Mouse (Mus musculus): ENCODE measurements around the gene Arl8b. TPM values are rescaled to one million over a fixed set of nuclear protein-coding genes. Genes with fewer than 3 reads are reported as not detected.

Arl8b gene
- polyA plus RNA-seq (2015; fragmentation: Nextera tagmentation; extraction: Ambion mirVana) = 82.3 and 83.5 TPM in 2 replicates

GRCm38 (mm10) chr6:108782526-108783183 lies at the start of gene Arl8b:
Gene Arl8b (plus strand): TSS chr6:108783099.
- no peaks in the 10 kb centered on the region for H3K36me3 ChIP-seq
- H3K27ac ChIP-seq = peak within 1 kb of the TSS; percentile 81
- H3K4me3 ChIP-seq (replicated peaks) = peak within 1 kb of the TSS; percentile 100
- H3K27me3 ChIP-seq = no peaks in the 10 kb centered on the region
- H3K9ac ChIP-seq (replicated peaks) = peak within 1 kb of the TSS; percentile 93
- no peaks in the 10 kb centered on the region for H3K9me3 ChIP-seq
- ATAC-seq = peak; percentile 96
- peak within 1 kb of the TSS; percentile 86 for H3K4me2 ChIP-seq (replicated peaks)
- peaks cover 23% of the 10 kb centered on the region for H3K4me1 ChIP-seq (replicated peaks)
- 10% methylated on average over 36 of the region's 36 CpGs for WGBS

GRCm38 (mm10) chr6:108735910-108736750 lies 46.8 kb upstream of the Arl8b start:
- H3K36me3 ChIP-seq = no peaks in the 10 kb centered on the region
- 54% methylated on average over 9 of the region's 9 CpGs for WGBS
- H3K9ac ChIP-seq (replicated peaks) = no peak overlapping the region
- no peak overlapping the region for H3K4me3 ChIP-seq (replicated peaks)
- H3K4me1 ChIP-seq (replicated peaks) = no peaks in the 10 kb centered on the region
- peak; percentile 81 for ATAC-seq
- H3K4me2 ChIP-seq (replicated peaks) = no peak overlapping the region
- H3K27me3 ChIP-seq = no peaks in the 10 kb centered on the region
- H3K9me3 ChIP-seq = no peaks in the 10 kb centered on the region
- H3K27ac ChIP-seq = no peak overlapping the region

DNA sequence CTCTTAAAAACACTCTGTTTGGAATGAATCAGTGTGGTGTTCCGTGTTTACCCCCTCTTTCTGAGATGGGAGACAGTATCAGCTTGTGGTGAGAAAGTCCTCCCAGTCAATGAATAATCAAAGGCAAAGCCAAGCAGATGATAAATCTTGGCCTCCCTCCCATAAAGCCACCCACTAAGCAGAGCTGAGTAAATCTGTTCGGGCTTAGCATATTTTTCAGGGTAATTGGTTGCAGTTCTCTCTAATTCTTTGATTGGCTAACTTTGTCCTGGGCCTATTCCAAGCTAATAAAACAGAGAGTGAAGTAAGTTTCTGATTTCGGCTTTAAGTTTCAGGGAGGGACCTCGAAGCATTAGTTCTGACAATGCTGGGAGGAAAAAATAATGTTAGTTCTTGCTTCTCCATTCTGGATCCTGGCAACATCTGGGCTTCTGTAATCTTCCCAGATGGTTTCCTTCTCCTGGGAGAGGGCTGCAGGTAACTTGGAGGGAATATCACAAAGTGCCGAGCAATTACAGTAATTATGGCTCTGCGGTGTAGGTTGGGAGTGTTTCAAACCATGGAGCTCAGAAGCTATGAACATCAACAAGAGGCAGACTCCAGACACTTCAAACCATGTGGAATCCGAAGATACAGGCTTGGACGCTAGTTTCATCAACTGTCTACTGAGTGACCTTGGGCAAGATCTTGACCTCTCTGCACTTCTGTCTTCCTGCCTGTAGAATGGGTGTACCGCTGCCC lies 44.3 kb upstream of the Arl8b start:
- Histone ChIP-seq H3K9ac (replicated peaks) (no peak overlapping the region), H3K4me1 (replicated peaks) (no peaks in the 10 kb centered on the region), H3K27me3 (no peaks in the 10 kb centered on the region), H3K4me2 (replicated peaks) (no peak overlapping the region), H3K36me3 (no peaks in the 10 kb centered on the region), H3K27ac (no peak overlapping the region), H3K4me3 (replicated peaks) (no peak overlapping the region), H3K9me3 (no peaks in the 10 kb centered on the region)
- no peak for ATAC-seq
- WGBS = 81% methylated on average over 9 of the region's 9 CpGs

DNA sequence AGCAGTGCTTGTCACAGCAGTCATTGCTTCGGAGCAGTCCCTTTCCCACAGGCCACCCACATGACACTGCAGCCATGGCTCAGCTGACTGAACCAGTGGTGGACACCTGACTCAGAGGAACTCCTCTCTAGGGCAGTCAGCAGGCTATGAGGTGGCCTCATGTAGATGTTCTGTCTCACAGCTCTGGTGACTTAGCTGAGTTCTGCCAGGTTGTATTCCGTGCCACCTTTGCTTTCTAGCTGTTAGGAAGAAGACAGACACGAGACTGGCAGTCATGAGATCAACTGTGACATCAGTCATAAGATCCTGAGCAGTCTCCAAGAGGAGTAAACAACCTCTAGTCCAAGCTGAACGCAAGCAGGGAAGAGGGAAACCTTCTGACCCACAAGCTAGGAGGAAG lies 42.3 kb upstream of the Arl8b start:
- H3K27me3 ChIP-seq = no peaks in the 10 kb centered on the region
- H3K4me3 ChIP-seq (replicated peaks) = no peak overlapping the region
- H3K4me1 ChIP-seq (replicated peaks) = no peaks in the 10 kb centered on the region
- H3K9me3 ChIP-seq = no peaks in the 10 kb centered on the region
- H3K36me3 ChIP-seq = no peaks in the 10 kb centered on the region
- no peak overlapping the region for H3K4me2 ChIP-seq (replicated peaks)
- H3K27ac ChIP-seq = no peak overlapping the region
- ATAC-seq = no peak
- H3K9ac ChIP-seq (replicated peaks) = no peak overlapping the region
- WGBS = 81% methylated on average over 4 of the region's 4 CpGs

DNA sequence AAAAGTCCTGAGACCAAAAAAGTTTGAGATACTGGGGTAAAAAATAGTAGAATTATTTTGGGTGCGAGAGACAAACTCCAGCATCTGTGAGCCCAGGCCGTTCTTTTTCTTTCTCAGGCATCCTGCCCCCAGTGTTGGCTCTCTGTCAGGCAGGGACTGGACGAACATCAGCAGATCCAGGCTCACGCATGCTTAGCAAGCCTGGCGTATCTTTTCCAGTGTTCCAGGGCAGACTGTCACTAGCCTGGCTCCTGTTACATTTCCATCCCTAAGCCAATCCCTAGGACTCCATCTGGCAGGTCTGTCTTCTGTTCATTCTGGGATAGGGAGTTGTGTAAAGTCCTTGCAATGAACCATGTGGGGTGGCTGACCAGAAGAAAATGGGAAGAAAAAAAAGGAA lies 39.2 kb upstream of the Arl8b start:
- no peaks in the 10 kb centered on the region for H3K27me3 ChIP-seq
- no peak for ATAC-seq
- no peaks in the 10 kb centered on the region for H3K36me3 ChIP-seq
- no peak overlapping the region for H3K4me2 ChIP-seq (replicated peaks)
- H3K27ac ChIP-seq = no peak overlapping the region
- H3K4me3 ChIP-seq (replicated peaks) = no peak overlapping the region
- WGBS = 90% methylated on average over 5 of the region's 5 CpGs
- H3K4me1 ChIP-seq (replicated peaks) = no peaks in the 10 kb centered on the region
- no peak overlapping the region for H3K9ac ChIP-seq (replicated peaks)
- no peaks in the 10 kb centered on the region for H3K9me3 ChIP-seq

- 96% methylated on average over 7 of the region's 7 CpGs for WGBS
- no peaks in the 10 kb centered on the region for H3K9me3 ChIP-seq
- H3K4me2 ChIP-seq (replicated peaks) = no peak overlapping the region
- no peak overlapping the region for H3K9ac ChIP-seq (replicated peaks)
- no peak overlapping the region for H3K4me3 ChIP-seq (replicated peaks)
- no peaks in the 10 kb centered on the region for H3K4me1 ChIP-seq (replicated peaks)
- no peak for ATAC-seq
- no peaks in the 10 kb centered on the region for H3K27me3 ChIP-seq
- H3K36me3 ChIP-seq = no peaks in the 10 kb centered on the region
- no peak overlapping the region for H3K27ac ChIP-seq
These were observed 31.6 kb upstream of the Arl8b start for GRCm38 (mm10) chr6:108751324-108751723.

DNA sequence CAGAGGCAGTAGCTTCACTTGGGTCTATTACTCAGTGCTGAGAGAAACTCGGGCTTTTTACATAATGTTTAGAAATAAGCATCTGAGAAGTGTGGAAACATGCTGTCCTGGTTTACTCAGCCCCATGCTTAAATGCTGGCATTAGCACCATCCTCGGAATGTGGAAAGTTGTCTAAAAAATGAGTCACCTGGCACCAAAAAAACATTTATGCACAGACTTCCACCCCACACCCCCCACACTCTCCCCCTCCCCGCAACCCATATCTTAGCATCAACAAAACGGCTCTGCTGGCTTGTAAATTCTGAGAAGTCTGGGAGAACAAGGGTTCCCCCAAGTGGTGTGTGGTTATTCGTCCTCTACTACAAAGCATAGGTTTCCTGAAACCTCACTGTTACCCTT lies 30.5 kb upstream of the Arl8b start:
- H3K4me1 ChIP-seq (replicated peaks) = no peaks in the 10 kb centered on the region
- no peaks in the 10 kb centered on the region for H3K36me3 ChIP-seq
- H3K9ac ChIP-seq (replicated peaks) = no peak overlapping the region
- no peaks in the 10 kb centered on the region for H3K9me3 ChIP-seq
- no peak overlapping the region for H3K4me3 ChIP-seq (replicated peaks)
- H3K27me3 ChIP-seq = no peaks in the 10 kb centered on the region
- no peak for ATAC-seq
- H3K27ac ChIP-seq = no peak overlapping the region
- H3K4me2 ChIP-seq (replicated peaks) = no peak overlapping the region
- WGBS = 67% methylated on average over 5 of the region's 5 CpGs

DNA sequence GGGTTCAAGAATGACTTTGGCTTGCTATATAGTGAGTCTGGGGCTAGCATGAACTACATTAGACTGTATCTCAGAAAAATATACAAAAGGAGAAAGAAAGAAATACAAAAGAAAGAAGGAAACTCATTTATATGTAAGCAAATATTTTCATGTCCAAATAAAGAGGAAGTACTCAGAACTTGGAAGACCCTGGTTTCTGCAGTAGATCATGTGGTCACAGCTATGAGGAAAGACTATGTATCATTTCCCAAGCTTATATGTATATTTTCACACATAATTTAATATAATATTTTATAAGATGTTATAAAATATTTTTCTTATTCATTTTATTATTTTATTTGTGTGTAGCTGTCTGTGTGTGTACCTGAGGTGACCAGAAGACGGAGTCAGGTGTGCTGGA lies 29.4 kb upstream of the Arl8b start:
- no peaks in the 10 kb centered on the region for H3K36me3 ChIP-seq
- no peaks in the 10 kb centered on the region for H3K27me3 ChIP-seq
- no peak overlapping the region for H3K4me3 ChIP-seq (replicated peaks)
- no peak overlapping the region for H3K4me2 ChIP-seq (replicated peaks)
- H3K9ac ChIP-seq (replicated peaks) = no peak overlapping the region
- no peaks in the 10 kb centered on the region for H3K4me1 ChIP-seq (replicated peaks)
- no peaks in the 10 kb centered on the region for H3K9me3 ChIP-seq
- ATAC-seq = no peak
- H3K27ac ChIP-seq = no peak overlapping the region
- 95% methylated on average over 1 of the region's 1 CpGs for WGBS

GRCm38 (mm10) chr6:108754376-108754775 lies 28.5 kb upstream of the Arl8b start:
- no peaks in the 10 kb centered on the region for H3K27me3 ChIP-seq
- no peak overlapping the region for H3K4me2 ChIP-seq (replicated peaks)
- no peaks in the 10 kb centered on the region for H3K4me1 ChIP-seq (replicated peaks)
- no peak for ATAC-seq
- H3K27ac ChIP-seq = no peak overlapping the region
- no peaks in the 10 kb centered on the region for H3K9me3 ChIP-seq
- H3K9ac ChIP-seq (replicated peaks) = no peak overlapping the region
- H3K36me3 ChIP-seq = no peaks in the 10 kb centered on the region
- WGBS = 89% methylated on average over 1 of the region's 1 CpGs
- no peak overlapping the region for H3K4me3 ChIP-seq (replicated peaks)

DNA sequence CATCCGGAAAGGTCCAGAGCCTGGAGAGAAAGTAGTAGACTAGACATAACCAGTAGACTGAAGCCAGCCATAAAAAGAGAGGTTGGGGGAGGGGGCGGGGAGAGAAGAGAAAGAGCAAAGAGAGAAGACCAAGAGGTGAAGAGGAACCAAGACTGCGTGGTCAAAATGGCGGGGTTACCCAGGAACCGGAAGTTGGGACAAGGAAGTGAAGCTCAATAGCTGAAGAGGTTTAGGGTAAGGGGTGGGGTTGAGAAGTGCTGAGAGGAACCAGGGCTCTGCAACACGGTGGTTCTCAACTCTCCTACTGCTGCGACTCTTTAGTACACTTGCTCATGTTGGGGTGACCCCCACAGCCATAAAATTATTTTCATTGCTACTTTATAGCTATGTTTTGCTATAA lies 27.0 kb upstream of the Arl8b start:
- Histone ChIP-seq H3K9me3 (no peaks in the 10 kb centered on the region), H3K27ac (no peak overlapping the region), H3K9ac (replicated peaks) (no peak overlapping the region), H3K36me3 (no peaks in the 10 kb centered on the region), H3K4me2 (replicated peaks) (no peak overlapping the region), H3K27me3 (no peaks in the 10 kb centered on the region), H3K4me3 (replicated peaks) (no peak overlapping the region), H3K4me1 (replicated peaks) (no peaks in the 10 kb centered on the region)
- 92% methylated on average over 7 of the region's 7 CpGs for WGBS
- ATAC-seq = no peak

DNA sequence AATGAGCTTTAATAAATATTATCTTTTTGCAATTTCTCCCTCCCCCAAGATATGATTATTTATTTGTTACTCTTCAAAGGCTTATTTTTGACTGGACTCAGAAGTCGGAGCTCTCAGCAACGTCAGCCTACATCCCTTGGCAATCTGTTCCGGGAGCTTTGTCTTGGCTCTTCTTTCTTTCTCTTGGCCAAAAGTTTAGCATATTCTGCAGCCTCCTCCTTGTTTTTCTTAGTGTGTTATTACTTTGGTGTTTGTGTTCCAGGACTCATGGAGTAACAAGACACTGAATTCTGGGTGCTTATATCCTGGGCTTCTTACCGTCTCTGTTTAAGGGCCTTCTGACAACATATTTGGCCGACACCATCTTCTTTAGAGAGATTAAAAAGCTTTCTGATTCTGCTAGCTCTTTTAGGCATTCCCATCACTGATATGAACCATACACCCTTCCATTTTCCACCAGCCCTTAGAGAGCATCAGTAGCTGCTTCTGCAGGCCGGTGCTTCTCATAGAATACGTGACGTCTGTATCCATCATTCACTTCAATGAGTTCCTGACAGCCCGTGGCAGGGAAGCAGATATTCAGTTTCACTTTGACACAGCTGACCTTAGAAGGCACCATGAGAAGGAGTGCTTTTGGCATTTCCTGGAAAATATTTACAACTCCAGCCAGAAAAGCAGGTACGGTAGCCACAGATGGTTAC lies 23.8 kb upstream of the Arl8b start:
- H3K4me2 ChIP-seq (replicated peaks) = no peak overlapping the region
- no peaks in the 10 kb centered on the region for H3K4me1 ChIP-seq (replicated peaks)
- no peak overlapping the region for H3K9ac ChIP-seq (replicated peaks)
- ATAC-seq = no peak
- no peak overlapping the region for H3K4me3 ChIP-seq (replicated peaks)
- H3K27me3 ChIP-seq = no peaks in the 10 kb centered on the region
- no peaks in the 10 kb centered on the region for H3K36me3 ChIP-seq
- WGBS = 81% methylated on average over 10 of the region's 10 CpGs
- no peak overlapping the region for H3K27ac ChIP-seq
- H3K9me3 ChIP-seq = no peaks in the 10 kb centered on the region

DNA sequence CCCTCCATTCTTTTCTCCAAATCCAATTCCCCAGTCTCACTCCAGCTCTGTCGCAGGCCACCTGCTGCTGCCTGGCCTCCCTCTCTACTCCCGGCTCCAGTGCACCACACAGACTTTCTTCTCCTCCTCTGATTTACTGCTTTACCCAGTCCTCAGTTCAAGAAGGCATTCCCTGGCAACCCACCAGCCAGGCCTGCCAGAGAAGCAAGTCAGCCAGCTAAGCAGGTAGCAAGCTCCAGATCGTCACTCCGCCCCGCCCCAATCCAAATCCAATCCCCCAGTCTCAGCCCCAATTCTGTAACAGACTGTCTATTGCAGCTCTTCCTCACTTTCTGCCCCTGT lies 23.2 kb upstream of the Arl8b start:
- no peak overlapping the region for H3K9ac ChIP-seq (replicated peaks)
- ATAC-seq = no peak
- no peaks in the 10 kb centered on the region for H3K36me3 ChIP-seq
- no peaks in the 10 kb centered on the region for H3K9me3 ChIP-seq
- WGBS = 75% methylated on average over 5 of the region's 5 CpGs
- no peak overlapping the region for H3K27ac ChIP-seq
- H3K4me1 ChIP-seq (replicated peaks) = no peaks in the 10 kb centered on the region
- no peak overlapping the region for H3K4me2 ChIP-seq (replicated peaks)
- no peaks in the 10 kb centered on the region for H3K27me3 ChIP-seq
- H3K4me3 ChIP-seq (replicated peaks) = no peak overlapping the region
